Mouse (Mus musculus): ENCODE results near the gene Gm38655.

DNA sequence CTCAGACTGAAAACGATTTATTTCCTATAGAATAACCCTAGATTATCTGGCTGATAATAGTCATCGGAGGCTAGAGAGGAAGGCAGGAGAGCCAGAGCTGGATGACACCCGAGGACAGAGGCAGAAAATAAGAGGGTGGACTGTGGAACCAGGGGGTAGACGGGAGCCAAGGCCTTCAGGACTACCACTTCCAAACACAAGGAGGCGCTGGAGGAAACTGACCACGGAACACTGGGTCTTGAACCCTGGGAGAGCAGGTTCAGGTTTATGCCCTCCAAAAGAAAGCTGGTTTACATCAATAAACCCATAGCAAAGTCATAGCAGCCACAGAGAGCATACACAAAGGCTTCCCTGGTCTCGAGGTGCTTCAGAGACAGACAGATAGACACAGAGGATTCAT, 51.3 kb downstream of the Gm38655 start:
- TF ChIP-seq CTCF (IDR thresholded peaks at IDR 0.05; ENCODE audit: low read depth) (no peak; the same call in 1 of the 2 replicates), EP300 (IDR thresholded peaks at IDR 0.05; ENCODE audit: low read depth) (no peak)
